Mouse (Mus musculus): ENCODE data around the gene Vmn1r67.

DNA sequence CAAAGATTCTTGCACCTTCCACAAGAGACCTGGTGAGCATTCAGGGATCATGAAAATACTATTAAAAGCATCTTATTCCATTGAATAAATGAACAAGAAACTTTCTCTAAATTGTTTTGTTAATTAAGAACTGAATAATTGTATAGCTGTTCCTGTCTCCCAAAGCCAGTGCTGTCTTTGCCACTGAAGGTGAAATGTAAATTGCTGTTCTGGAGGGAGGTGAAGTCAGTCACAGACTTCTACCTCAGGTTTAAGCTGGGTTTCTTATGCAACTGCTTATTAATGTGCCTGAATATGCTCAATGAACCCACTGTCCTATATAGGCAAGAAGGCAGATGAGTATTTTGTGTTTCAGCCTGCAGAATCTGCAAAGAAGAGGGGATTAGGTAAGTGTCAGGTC lies at the start of gene Vmn1r67:
- TF ChIP-seq CTCF (IDR thresholded peaks at IDR 0.05; ENCODE audit: borderline replicate concordance, extremely low read depth, insufficient read depth, insufficient read length): no peak
- no peak for TF ChIP-seq POLR2A (IDR thresholded peaks at IDR 0.05; ENCODE audit: borderline replicate concordance, extremely low read depth, insufficient read depth, insufficient read length, poor library complexity, severe bottlenecking)
